Mouse (Mus musculus) myocyte (in vitro differentiated cells): ENCODE measurements around the gene Rcor3.

Source experiments
- CEBPB ChIP-seq: IDR thresholded peaks from 2 replicates; pipeline ENCODE4 v1.6.1; 2011; ENCODE audit warnings: mild to moderate bottlenecking, moderate library complexity; ENCODE audit not compliant: poor library complexity, insufficient read depth, severe bottlenecking
- E2F4 ChIP-seq: IDR thresholded peaks from one replicate; pipeline ENCODE4 v1.6.1; 2011; ENCODE audit warnings: mild to moderate bottlenecking, control low read depth, moderate library complexity; ENCODE audit not compliant: insufficient read depth
- MAX ChIP-seq: IDR thresholded peaks from one replicate; pipeline ENCODE4 v1.6.1; 2011; ENCODE audit warnings: low read depth, mild to moderate bottlenecking, control low read depth
- MYOD1 ChIP-seq, 3 experiments: IDR thresholded peaks; one replicate each; pipeline ENCODE4 v1.6.1; 2011; ENCODE audit warnings: control low read depth in 2 of 3, low read depth in 2 of 3, mild to moderate bottlenecking in 2 of 3, moderate library complexity in 1 of 3; ENCODE audit not compliant: insufficient read length in 2 of 3, control insufficient read depth in 1 of 3
- MYOG ChIP-seq, 3 experiments: IDR thresholded peaks; one replicate each; pipeline ENCODE4 v1.6.1; 2011; ENCODE audit warnings: control low read depth in 2 of 3, low read depth in 2 of 3, mild to moderate bottlenecking in 2 of 3; ENCODE audit not compliant: insufficient read length in 2 of 3, control insufficient read depth in 1 of 3, insufficient read depth in 1 of 3
- POLR2A ChIP-seq: IDR thresholded peaks from one replicate; pipeline ENCODE4 v1.6.1; 2011; ENCODE audit warnings: low read depth, mild to moderate bottlenecking, control low read depth, moderate library complexity; ENCODE audit not compliant: insufficient read length
- POLR2AphosphoS2 ChIP-seq: IDR thresholded peaks from one replicate; pipeline ENCODE4 v1.6.1; 2011; ENCODE audit warnings: low read depth, control low read depth; ENCODE audit not compliant: insufficient read length
- SRF ChIP-seq: IDR thresholded peaks from one replicate; pipeline ENCODE4 v1.6.1; 2011; ENCODE audit warnings: low read depth; ENCODE audit not compliant: control insufficient read depth, insufficient read length
- TCF12 ChIP-seq: IDR thresholded peaks from one replicate; pipeline ENCODE4 v1.6.1; 2011; ENCODE audit warnings: mild to moderate bottlenecking, control low read depth; ENCODE audit not compliant: poor library complexity, insufficient read depth, severe bottlenecking
- TCF3 ChIP-seq: IDR thresholded peaks from one replicate; pipeline ENCODE4 v1.6.1; 2011; ENCODE audit warnings: low read depth, control low read depth; ENCODE audit not compliant: insufficient read length
- USF1 ChIP-seq: IDR thresholded peaks from one replicate; pipeline ENCODE4 v1.6.1; 2011; ENCODE audit warnings: low read depth, mild to moderate bottlenecking, control low read depth, moderate library complexity

GRCm38 (mm10) chr1:192068188-192068587 lies 69.7 kb downstream of the Rcor3 start:
- no peak for TF ChIP-seq USF1
- TF ChIP-seq MAX: no peak
- TF ChIP-seq MYOG (IDR thresholded peaks at IDR 0.05; ENCODE audit: control insufficient read depth in 1 of 3, insufficient read depth in 1 of 3, insufficient read length in 2 of 3, low read depth in 2 of 3): no peak
- no peak for TF ChIP-seq POLR2A
- no peak for TF ChIP-seq POLR2AphosphoS2
- no peak for TF ChIP-seq TCF12
- TF ChIP-seq SRF: no peak
- no peak for TF ChIP-seq E2F4
- TF ChIP-seq TCF3: no peak
- no peak for TF ChIP-seq CEBPB
- no peak for TF ChIP-seq MYOD1 (IDR thresholded peaks at IDR 0.05; ENCODE audit: control insufficient read depth in 1 of 3, insufficient read length in 2 of 3, low read depth in 2 of 3)
